Mouse (Mus musculus): ENCODE data around the gene Pcgf1. TPM values are rescaled to one million over a fixed set of nuclear protein-coding genes. Genes with fewer than 3 reads are reported as not detected.

The Pcgf1 gene
- polyA plus RNA-seq, 1 experiment from 2014 or later: 41.8 TPM

- no peaks in the 10 kb centered on the region for H3K36me3 ChIP-seq (ENCODE audit: control insufficient read depth, insufficient read depth, low read length)
- peak overlapping the region; percentile 10; the same call in 1 of the 2 replicates for H3K4me3 ChIP-seq (ENCODE audit: low read depth, low read length)
- H3K9ac ChIP-seq (ENCODE audit: low read length): peak overlapping the region; percentile 49
- no peaks in the 10 kb centered on the region for H3K9me3 ChIP-seq (ENCODE audit: control insufficient read depth, low read length)
- H3K4me2 ChIP-seq (ENCODE audit: low read depth): peak overlapping the region; percentile 43
- no peak overlapping the region for H3K27ac ChIP-seq (ENCODE audit: low read depth, low read length)
- no peaks in the 10 kb centered on the region for H3K27me3 ChIP-seq (ENCODE audit: control insufficient read depth, insufficient read depth, low read length)
- 7% methylated on average over 24 of the region's 24 CpGs for WGBS
- peak; percentile 55; the same call in 1 of the 2 replicates for ATAC-seq (ENCODE audit: insufficient read depth, low FRiP score, low TSS enrichment)
- DNase-seq (ENCODE audit: low spot score): peak; percentile 87
- peaks cover 2% of the 10 kb centered on the region; the same call in 1 of the 2 replicates for H3K4me1 ChIP-seq (ENCODE audit: control insufficient read depth, insufficient read depth, low read length)
Measured at GRCm38 (mm10) chr6:83038496-83039012, 39.1 kb upstream of the Pcgf1 start.

- WGBS: 75% methylated on average over 5 of the region's 5 CpGs
- Histone ChIP-seq H3K4me3 (ENCODE audit: low read depth, low read length) (no peak overlapping the region), H3K9me3 (ENCODE audit: control insufficient read depth, low read length) (no peaks in the 10 kb centered on the region), H3K9ac (ENCODE audit: low read length) (no peak overlapping the region), H3K4me2 (ENCODE audit: low read depth) (no peak overlapping the region), H3K27ac (ENCODE audit: low read depth, low read length) (no peak overlapping the region), H3K27me3 (ENCODE audit: control insufficient read depth, insufficient read depth, low read length) (no peaks in the 10 kb centered on the region), H3K4me1 (ENCODE audit: control insufficient read depth, insufficient read depth, low read length) (no peaks in the 10 kb centered on the region), H3K36me3 (ENCODE audit: control insufficient read depth, insufficient read depth, low read length) (no peaks in the 10 kb centered on the region)
- ATAC-seq (ENCODE audit: insufficient read depth, low FRiP score, low TSS enrichment) (no peak), DNase-seq (ENCODE audit: low spot score) (no peak)
Measured at GRCm38 (mm10) chr6:83040601-83041000, 37.1 kb upstream of the Pcgf1 start.

- H3K27ac ChIP-seq (ENCODE audit: low read depth, low read length): no peak overlapping the region
- no peaks in the 10 kb centered on the region for H3K27me3 ChIP-seq (ENCODE audit: control insufficient read depth, insufficient read depth, low read length)
- no peak overlapping the region for H3K4me2 ChIP-seq (ENCODE audit: low read depth)
- no peak overlapping the region for H3K4me3 ChIP-seq (ENCODE audit: low read depth, low read length)
- no peak overlapping the region for H3K9ac ChIP-seq (ENCODE audit: low read length)
- no peaks in the 10 kb centered on the region for H3K9me3 ChIP-seq (ENCODE audit: control insufficient read depth, low read length)
- H3K4me1 ChIP-seq (ENCODE audit: control insufficient read depth, insufficient read depth, low read length): no peaks in the 10 kb centered on the region
- no peak for DNase-seq (ENCODE audit: low spot score)
- no peaks in the 10 kb centered on the region for H3K36me3 ChIP-seq (ENCODE audit: control insufficient read depth, insufficient read depth, low read length)
- ATAC-seq (ENCODE audit: insufficient read depth, low FRiP score, low TSS enrichment): no peak
- WGBS: 76% methylated on average over 6 of the region's 6 CpGs
Measured at GRCm38 (mm10) chr6:83043561-83043960, 34.1 kb upstream of the Pcgf1 start.

GRCm38 (mm10) chr6:83043993-83044392 lies 33.7 kb upstream of the Pcgf1 start:
- H3K36me3 ChIP-seq (ENCODE audit: control insufficient read depth, insufficient read depth, low read length): no peaks in the 10 kb centered on the region
- no peak for ATAC-seq (ENCODE audit: insufficient read depth, low FRiP score, low TSS enrichment)
- no peak overlapping the region for H3K9ac ChIP-seq (ENCODE audit: low read length)
- H3K4me3 ChIP-seq (ENCODE audit: low read depth, low read length): no peak overlapping the region
- H3K27me3 ChIP-seq (ENCODE audit: control insufficient read depth, insufficient read depth, low read length): no peaks in the 10 kb centered on the region
- 85% methylated on average over 5 of the region's 5 CpGs for WGBS
- no peak for DNase-seq (ENCODE audit: low spot score)
- H3K4me1 ChIP-seq (ENCODE audit: control insufficient read depth, insufficient read depth, low read length): no peaks in the 10 kb centered on the region
- no peak overlapping the region for H3K27ac ChIP-seq (ENCODE audit: low read depth, low read length)
- H3K4me2 ChIP-seq (ENCODE audit: low read depth): no peak overlapping the region
- no peaks in the 10 kb centered on the region for H3K9me3 ChIP-seq (ENCODE audit: control insufficient read depth, low read length)

- WGBS: 73% methylated on average over 9 of the region's 9 CpGs
- Histone ChIP-seq H3K4me1 (ENCODE audit: control insufficient read depth, insufficient read depth, low read length) (no peaks in the 10 kb centered on the region), H3K9ac (ENCODE audit: low read length) (no peak overlapping the region), H3K4me3 (ENCODE audit: low read depth, low read length) (no peak overlapping the region), H3K27ac (ENCODE audit: low read depth, low read length) (no peak overlapping the region), H3K36me3 (ENCODE audit: control insufficient read depth, insufficient read depth, low read length) (no peaks in the 10 kb centered on the region), H3K27me3 (ENCODE audit: control insufficient read depth, insufficient read depth, low read length) (no peaks in the 10 kb centered on the region), H3K4me2 (ENCODE audit: low read depth) (no peak overlapping the region), H3K9me3 (ENCODE audit: control insufficient read depth, low read length) (no peaks in the 10 kb centered on the region)
- DNase-seq (ENCODE audit: low spot score): no peak
- ATAC-seq (ENCODE audit: insufficient read depth, low FRiP score, low TSS enrichment): no peak
Measured at GRCm38 (mm10) chr6:83044742-83045141, 32.9 kb upstream of the Pcgf1 start.

- H3K36me3 ChIP-seq (ENCODE audit: control insufficient read depth, insufficient read depth, low read length): peaks cover 3% of the 10 kb centered on the region; the same call in 1 of the 2 replicates
- ATAC-seq (ENCODE audit: insufficient read depth, low FRiP score, low TSS enrichment) (no peak), DNase-seq (ENCODE audit: low spot score) (no peak)
- H3K4me2 ChIP-seq (ENCODE audit: low read depth): no peak overlapping the region
- H3K27ac ChIP-seq (ENCODE audit: low read depth, low read length): no peak overlapping the region
- peaks cover 9% of the 10 kb centered on the region for H3K4me1 ChIP-seq (ENCODE audit: control insufficient read depth, insufficient read depth, low read length)
- WGBS: 70% methylated on average over 10 of the region's 10 CpGs
- no peaks in the 10 kb centered on the region for H3K9me3 ChIP-seq (ENCODE audit: control insufficient read depth, low read length)
- H3K9ac ChIP-seq (ENCODE audit: low read length): no peak overlapping the region
- no peaks in the 10 kb centered on the region for H3K27me3 ChIP-seq (ENCODE audit: control insufficient read depth, insufficient read depth, low read length)
- no peak overlapping the region for H3K4me3 ChIP-seq (ENCODE audit: low read depth, low read length)
Measured at GRCm38 (mm10) chr6:83049367-83049766, 28.3 kb upstream of the Pcgf1 start.

GRCm38 (mm10) chr6:83053136-83053960 lies 24.3 kb upstream of the Pcgf1 start:
- WGBS: 3% methylated on average over 26 of the region's 26 CpGs
- 0 out of 2 replicates have a peak overlapping the region, but pooled peaks have one; percentile 17 for H3K27ac ChIP-seq (ENCODE audit: low read depth, low read length)

GRCm38 (mm10) chr6:83054074-83054851 lies 23.4 kb upstream of the Pcgf1 start, which contains the start of gene Aup1:
Aup1 (plus strand) TSS chr6:83054521.
- Histone ChIP-seq H3K36me3 (ENCODE audit: control insufficient read depth, insufficient read depth, low read length) (peaks cover 3% of the 10 kb centered on the region), H3K4me3 (ENCODE audit: low read depth, low read length) (peak within 1 kb of the TSS; percentile 96), H3K4me2 (ENCODE audit: low read depth) (peak within 1 kb of the TSS; percentile 87), H3K27me3 (ENCODE audit: control insufficient read depth, insufficient read depth, low read length) (no peaks in the 10 kb centered on the region), H3K4me1 (ENCODE audit: control insufficient read depth, insufficient read depth, low read length) (peaks cover 15% of the 10 kb centered on the region), H3K9ac (ENCODE audit: low read length) (peak within 1 kb of the TSS; percentile 92), H3K27ac (ENCODE audit: low read depth, low read length) (peak within 1 kb of the TSS; percentile 65), H3K9me3 (ENCODE audit: control insufficient read depth, low read length) (no peaks in the 10 kb centered on the region)
- ATAC-seq (ENCODE audit: insufficient read depth, low FRiP score, low TSS enrichment) (peak; percentile 96), DNase-seq (ENCODE audit: low spot score) (peak; percentile 98)
- WGBS: under 1% methylated on average over 64 of the region's 64 CpGs

More at GRCm38 (mm10) chr6:83053136-83053960, 24.3 kb upstream of the Pcgf1 start:
- Histone ChIP-seq H3K36me3 (ENCODE audit: control insufficient read depth, insufficient read depth, low read length) (peaks cover 3% of the 10 kb centered on the region), H3K27me3 (ENCODE audit: control insufficient read depth, insufficient read depth, low read length) (no peaks in the 10 kb centered on the region), H3K4me1 (ENCODE audit: control insufficient read depth, insufficient read depth, low read length) (peaks cover 15% of the 10 kb centered on the region), H3K9me3 (ENCODE audit: control insufficient read depth, low read length) (no peaks in the 10 kb centered on the region), H3K9ac (ENCODE audit: low read length) (peak overlapping the region; percentile 92), H3K4me2 (ENCODE audit: low read depth) (peak overlapping the region; percentile 87), H3K4me3 (ENCODE audit: low read depth, low read length) (peak overlapping the region; percentile 96)
- DNase-seq (ENCODE audit: low spot score): peak; percentile 60
- peak; percentile 4; the same call in 1 of the 2 replicates for ATAC-seq (ENCODE audit: insufficient read depth, low FRiP score, low TSS enrichment)
